Mouse (Mus musculus): ENCODE data around the gene Pdgfra. TPM values are rescaled to one million over a fixed set of nuclear protein-coding genes. Genes with fewer than 3 reads are reported as not detected.

Pdgfra gene
- total RNA-seq, 2 experiments from 2014 or later, result not detected

GRCm38 (mm10) chr5:75154621-75155235 lies 2.6 kb downstream of the Pdgfra start:
- no peak for ATAC-seq (replicated peaks; ENCODE audit: low FRiP score, low TSS enrichment, poor library complexity, severe bottlenecking)

GRCm38 (mm10) chr5:75155281-75155680 lies 3.2 kb downstream of the Pdgfra start:
- ATAC-seq (replicated peaks; ENCODE audit: low FRiP score, low TSS enrichment, poor library complexity, severe bottlenecking), result no peak

- peak; percentile 81 for ATAC-seq (replicated peaks; ENCODE audit: low FRiP score, low TSS enrichment, poor library complexity, severe bottlenecking)
Measured at GRCm38 (mm10) chr5:75155741-75156553, 3.9 kb downstream of the Pdgfra start.

GRCm38 (mm10) chr5:75156554-75157036 lies 4.5 kb downstream of the Pdgfra start:
- no peak for ATAC-seq (replicated peaks; ENCODE audit: low FRiP score, low TSS enrichment, poor library complexity, severe bottlenecking)

- peak; percentile 61; the same call in 1 of the 2 replicates for ATAC-seq (replicated peaks; ENCODE audit: low FRiP score, low TSS enrichment, poor library complexity, severe bottlenecking)
Measured at GRCm38 (mm10) chr5:75157038-75157437, 4.9 kb downstream of the Pdgfra start.

- no peak for ATAC-seq (replicated peaks; ENCODE audit: low FRiP score, low TSS enrichment, poor library complexity, severe bottlenecking)
Measured at GRCm38 (mm10) chr5:75160530-75161170, 8.6 kb downstream of the Pdgfra start.

- ATAC-seq (replicated peaks; ENCODE audit: low FRiP score, low TSS enrichment, poor library complexity, severe bottlenecking), result no peak
Measured at GRCm38 (mm10) chr5:75161586-75161985, 9.5 kb downstream of the Pdgfra start.

GRCm38 (mm10) chr5:75163289-75163951 lies 11.3 kb downstream of the Pdgfra start:
- ATAC-seq (replicated peaks; ENCODE audit: low FRiP score, low TSS enrichment, poor library complexity, severe bottlenecking), result no peak

GRCm38 (mm10) chr5:75164688-75165087 lies 12.6 kb downstream of the Pdgfra start:
- no peak for ATAC-seq (replicated peaks; ENCODE audit: low FRiP score, low TSS enrichment, poor library complexity, severe bottlenecking)

- no peak for ATAC-seq (replicated peaks; ENCODE audit: low FRiP score, low TSS enrichment, poor library complexity, severe bottlenecking)
Measured at GRCm38 (mm10) chr5:75169837-75170236, 17.7 kb downstream of the Pdgfra start.

- no peak for ATAC-seq (replicated peaks; ENCODE audit: low FRiP score, low TSS enrichment, poor library complexity, severe bottlenecking)
Measured at GRCm38 (mm10) chr5:75171859-75172258, 19.8 kb downstream of the Pdgfra start.

GRCm38 (mm10) chr5:75179249-75179648 lies 27.2 kb downstream of the Pdgfra start:
- ATAC-seq (replicated peaks; ENCODE audit: low FRiP score, low TSS enrichment, poor library complexity, severe bottlenecking), result no peak

- ATAC-seq (replicated peaks; ENCODE audit: low FRiP score, low TSS enrichment, poor library complexity, severe bottlenecking), result no peak
Measured at GRCm38 (mm10) chr5:75179726-75180290, 27.7 kb downstream of the Pdgfra start.

- no peak for ATAC-seq (replicated peaks; ENCODE audit: low FRiP score, low TSS enrichment, poor library complexity, severe bottlenecking)
Measured at GRCm38 (mm10) chr5:75183653-75184052, 31.6 kb downstream of the Pdgfra start.

GRCm38 (mm10) chr5:75184112-75184511 lies 32.0 kb downstream of the Pdgfra start:
- ATAC-seq (replicated peaks; ENCODE audit: low FRiP score, low TSS enrichment, poor library complexity, severe bottlenecking), result no peak

- ATAC-seq (replicated peaks; ENCODE audit: low FRiP score, low TSS enrichment, poor library complexity, severe bottlenecking), result no peak
Measured at GRCm38 (mm10) chr5:75184693-75185235, 32.7 kb downstream of the Pdgfra start.

- ATAC-seq (replicated peaks; ENCODE audit: low FRiP score, low TSS enrichment, poor library complexity, severe bottlenecking), result no peak
Measured at GRCm38 (mm10) chr5:75185584-75185983, 33.5 kb downstream of the Pdgfra start.

- no peak for ATAC-seq (replicated peaks; ENCODE audit: low FRiP score, low TSS enrichment, poor library complexity, severe bottlenecking)
Measured at GRCm38 (mm10) chr5:75189319-75189987, 37.4 kb downstream of the Pdgfra start.

- ATAC-seq (replicated peaks; ENCODE audit: low FRiP score, low TSS enrichment, poor library complexity, severe bottlenecking), result no peak
Measured at GRCm38 (mm10) chr5:75193107-75193506, 41.0 kb downstream of the Pdgfra start.

Measured in megakaryocyte-erythroid progenitor cell, adult 5-6 weeks (primary cell).